Mouse (Mus musculus) lung, postnatal 0 days (tissue): Measurements from ENCODE around the gene Dnm3. TPM values are rescaled to one million over a fixed set of nuclear protein-coding genes. Genes with fewer than 3 reads are reported as not detected.

Experiments used
- ATAC-seq: fragments of 200-750 bp; cut with Nextera tagmentation; 2 replicates; pipeline ENCODE4 v1.8.0; 2017; ENCODE audit warnings: moderate library complexity
- DNase-seq: peaks from one replicate; pipeline ENCODE4 v3.0.0-alpha.2; 2016; ENCODE audit warnings: low spot score
- H3K27ac ChIP-seq: fragments of 300-500 bp; sonication (generic); 2 replicates; pipeline ENCODE4 v1.5.1; 2014; ENCODE audit warnings: antibody characterized with exemption, mild to moderate bottlenecking, low read length, mixed read lengths
- H3K27me3 ChIP-seq: fragments of 300-500 bp; sonication (generic); replicated peaks from 2 replicates; pipeline ENCODE4 v1.6.1; 2014; ENCODE audit warnings: low read length, mixed read lengths; ENCODE audit not compliant: insufficient read depth
- H3K36me3 ChIP-seq: fragments of 300-500 bp; sonication (generic); 2 replicates; pipeline ENCODE4 v1.6.1; 2014; ENCODE audit warnings: low read length, mixed read lengths; ENCODE audit not compliant: insufficient read depth
- H3K4me1 ChIP-seq: fragments of 300-500 bp; sonication (generic); 2 replicates; pipeline ENCODE4 v1.6.1; 2014; ENCODE audit warnings: antibody characterized with exemption, low read depth, low read length, mixed read lengths; ENCODE audit not compliant: insufficient read depth
- H3K4me2 ChIP-seq: fragments of 300-500 bp; sonication (generic); replicated peaks from 2 replicates; pipeline ENCODE4 v1.6.1; 2014; ENCODE audit warnings: low read depth, mild to moderate bottlenecking, low read length, moderate library complexity, mixed read lengths
- H3K4me3 ChIP-seq: fragments of 300-500 bp; sonication (generic); 2 replicates; pipeline ENCODE4 v1.5.1; 2014; ENCODE audit warnings: low read depth, low read length
- H3K9ac ChIP-seq: fragments of 300-500 bp; sonication (generic); replicated peaks from 2 replicates; pipeline ENCODE4 v1.6.1; 2014; ENCODE audit warnings: low read depth, mild to moderate bottlenecking
- H3K9me3 ChIP-seq: fragments of 300-500 bp; sonication (generic); 2 replicates; pipeline ENCODE4 v1.6.1; 2016; ENCODE audit warnings: low read length, mixed read lengths
- CTCF ChIP-seq: IDR thresholded peaks from 2 replicates; pipeline ENCODE4 v1.5.1; 2016; ENCODE audit warnings: antibody characterized with exemption, mild to moderate bottlenecking
- EP300 ChIP-seq: IDR thresholded peaks from 2 replicates; pipeline ENCODE4 v1.6.1; 2016; ENCODE audit warnings: antibody characterized with exemption, mild to moderate bottlenecking, control low read depth
- WGBS: fragments of 180-500 bp; shearing (Covaris S2); extraction: QIAGEN DNeasy Blood & Tissue Kit; methylation state at CpG from one replicate; pipeline ENCODE4 v1.1.7; 2014; 5-methylcytosine and 5-hydroxymethylcytosine counted together
- polyA plus RNA-seq: library from polyadenylated mRNA; unstranded; fragments of >200 nt; fragmentation: Nextera tagmentation; extraction: Ambion mirVana; gene quantifications from 2 replicates; pipeline ENCODE4 v1.2.1, GENCODE M21; 2015

Dnm3 gene
- polyA plus RNA-seq, 1 experiment from 2014 or later: 3.4 TPM

- TF ChIP-seq CTCF (no peak), EP300 (no peak)
- Histone ChIP-seq H3K9ac (no peak overlapping the region), H3K27me3 (no peaks in the 10 kb centered on the region), H3K4me3 (no peak overlapping the region), H3K9me3 (no peaks in the 10 kb centered on the region), H3K36me3 (no peaks in the 10 kb centered on the region), H3K27ac (no peak overlapping the region), H3K4me2 (no peak overlapping the region), H3K4me1 (peaks cover 15% of the 10 kb centered on the region; the same call in 1 of the 2 replicates)
- ATAC-seq (no peak), DNase-seq (peak; percentile 23)
- 17% methylated on average over 7 of the region's 7 CpGs for WGBS
Measured at GRCm38 (mm10) chr1:162039808-162040207, 438.0 kb downstream of the Dnm3 start.

DNA sequence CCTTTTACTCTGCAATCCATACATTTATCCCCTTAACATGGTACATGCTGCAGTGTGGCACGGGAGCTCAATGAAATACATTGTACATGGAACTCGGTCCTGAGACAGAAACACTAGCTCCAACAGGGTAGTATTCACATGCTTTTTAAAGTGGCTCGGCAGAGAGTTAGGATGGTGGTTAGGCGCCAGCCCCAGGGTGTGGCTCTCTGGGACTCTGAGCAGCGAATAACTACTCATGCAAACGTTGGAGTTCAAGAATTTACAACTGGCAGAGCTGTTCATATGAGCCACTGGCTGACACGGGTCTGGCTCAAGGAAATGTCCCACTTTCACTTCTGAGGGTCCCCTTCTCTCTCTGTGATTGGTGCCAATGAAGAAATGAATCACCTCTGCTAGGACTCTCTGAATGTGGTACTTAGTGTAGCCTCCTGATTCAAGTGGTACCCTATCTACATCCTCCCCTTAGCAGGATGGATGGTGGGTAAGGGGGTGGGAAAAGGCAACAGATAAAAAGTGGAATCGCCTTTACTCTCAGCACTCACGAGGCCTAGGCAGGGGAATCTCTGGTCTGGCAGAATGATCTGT is 438.7 kb downstream of the Dnm3 start:
- Histone ChIP-seq H3K27ac (peak overlapping the region; percentile 55), H3K4me3 (no peak overlapping the region), H3K9ac (no peak overlapping the region), H3K36me3 (no peaks in the 10 kb centered on the region), H3K9me3 (no peaks in the 10 kb centered on the region), H3K4me2 (peak overlapping the region; percentile 6; the same call in 1 of the 2 replicates), H3K27me3 (no peaks in the 10 kb centered on the region), H3K4me1 (peaks cover 15% of the 10 kb centered on the region; the same call in 1 of the 2 replicates)
- TF ChIP-seq CTCF (no peak), EP300 (no peak)
- ATAC-seq: peak; percentile 31
- WGBS: 32% methylated on average over 9 of the region's 9 CpGs
- peak; percentile 57 for DNase-seq

DNA sequence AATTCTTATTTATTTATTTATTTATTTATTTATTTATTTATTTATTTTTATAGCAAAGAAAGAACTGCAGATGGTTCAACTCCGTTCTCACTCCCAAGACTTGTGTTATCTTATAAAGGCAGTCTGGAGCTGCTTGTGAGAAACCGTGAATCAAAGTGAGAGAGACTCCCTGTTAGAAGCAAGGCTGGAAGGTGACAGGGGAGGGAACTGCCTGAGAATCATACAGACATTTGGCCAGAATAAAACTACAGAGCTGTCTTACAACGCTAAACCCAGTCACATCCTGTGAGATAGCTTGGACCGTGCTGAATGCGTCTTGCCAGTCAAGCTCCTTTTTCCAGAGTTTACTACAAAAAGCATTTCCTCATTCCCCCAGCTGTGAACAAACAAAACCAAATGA is 439.4 kb downstream of the Dnm3 start:
- Histone ChIP-seq H3K27ac (peak overlapping the region; percentile 62), H3K36me3 (no peaks in the 10 kb centered on the region), H3K27me3 (no peaks in the 10 kb centered on the region), H3K9ac (no peak overlapping the region), H3K4me2 (0 out of 2 replicates have a peak overlapping the region, but pooled peaks have one; percentile 6), H3K9me3 (no peaks in the 10 kb centered on the region), H3K4me1 (peaks cover 15% of the 10 kb centered on the region; the same call in 1 of the 2 replicates), H3K4me3 (no peak overlapping the region)
- peak; percentile 66 for ATAC-seq
- DNase-seq: peak; percentile 88
- 31% methylated on average over 5 of the region's 5 CpGs for WGBS
- TF ChIP-seq EP300 (no peak), CTCF (no peak)

DNA sequence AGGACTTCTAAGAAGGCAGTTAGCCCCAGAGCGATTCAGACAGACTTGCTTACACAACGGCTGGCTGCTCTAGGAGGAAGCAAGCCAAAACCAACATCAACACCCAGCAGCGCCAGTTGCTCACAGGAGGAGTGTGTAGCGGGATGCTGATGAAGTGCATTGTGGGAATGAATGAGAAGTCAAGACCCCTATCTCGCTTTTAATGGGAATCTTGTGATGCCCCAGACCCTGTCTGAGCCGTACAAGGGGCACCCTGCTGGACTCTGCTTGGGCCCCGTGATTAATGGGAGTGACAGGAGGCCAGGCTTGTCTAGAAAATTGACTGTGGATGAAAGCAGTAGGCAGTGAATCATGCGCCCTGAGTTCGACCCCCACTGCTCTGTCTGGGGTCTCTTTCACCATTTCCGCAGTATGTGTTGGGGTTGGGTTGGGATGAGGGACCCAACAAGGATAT is 439.8 kb downstream of the Dnm3 start:
- Histone ChIP-seq H3K9me3 (no peaks in the 10 kb centered on the region), H3K27ac (peak overlapping the region; percentile 62), H3K4me3 (no peak overlapping the region), H3K4me1 (peaks cover 15% of the 10 kb centered on the region; the same call in 1 of the 2 replicates), H3K27me3 (no peaks in the 10 kb centered on the region), H3K36me3 (no peaks in the 10 kb centered on the region), H3K4me2 (peak overlapping the region; percentile 17; the same call in 1 of the 2 replicates), H3K9ac (no peak overlapping the region)
- ATAC-seq (peak; percentile 80), DNase-seq (peak; percentile 91)
- TF ChIP-seq CTCF (no peak), EP300 (no peak)
- WGBS: 40% methylated on average over 10 of the region's 10 CpGs

- DNase-seq (peak; percentile 42), ATAC-seq (0 out of 2 replicates have a peak, but pooled peaks have one; percentile 5)
- Histone ChIP-seq H3K9ac (no peak overlapping the region), H3K27me3 (no peaks in the 10 kb centered on the region), H3K9me3 (no peaks in the 10 kb centered on the region), H3K27ac (peak overlapping the region; percentile 62), H3K4me2 (peak overlapping the region; percentile 17; the same call in 1 of the 2 replicates), H3K4me1 (peaks cover 15% of the 10 kb centered on the region; the same call in 1 of the 2 replicates), H3K4me3 (no peak overlapping the region), H3K36me3 (no peaks in the 10 kb centered on the region)
- WGBS: 38% methylated on average over 6 of the region's 6 CpGs
- TF ChIP-seq CTCF: no peak
- TF ChIP-seq EP300: no peak
Measured at GRCm38 (mm10) chr1:162037185-162037765, 440.6 kb downstream of the Dnm3 start.

DNA sequence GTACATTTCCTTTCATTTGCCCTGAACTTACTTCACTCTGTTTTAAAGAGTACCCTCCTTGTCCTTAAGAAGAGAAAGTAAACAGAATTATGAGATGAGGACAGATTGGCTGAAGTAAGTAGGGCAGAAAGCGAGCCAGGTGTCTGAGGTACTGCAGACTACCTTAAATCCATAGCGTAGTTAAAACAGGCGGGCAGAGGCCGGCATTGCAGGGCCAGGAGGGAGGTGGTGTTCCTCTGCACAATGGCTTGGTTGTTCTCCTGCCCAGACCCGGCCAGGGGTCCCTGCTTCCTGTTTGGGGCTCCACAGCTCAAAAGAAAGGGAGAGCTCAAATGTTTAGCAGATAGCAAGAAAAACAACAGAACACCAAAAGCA is 441.4 kb downstream of the Dnm3 start:
- no peak overlapping the region for H3K4me3 ChIP-seq
- TF ChIP-seq CTCF (no peak), EP300 (peak; percentile 23; the same call in 1 of the 2 replicates)
- H3K27ac ChIP-seq: peak overlapping the region; percentile 8; the same call in 1 of the 2 replicates
- no peaks in the 10 kb centered on the region for H3K36me3 ChIP-seq
- no peaks in the 10 kb centered on the region for H3K27me3 ChIP-seq
- H3K4me2 ChIP-seq: no peak overlapping the region
- WGBS: 39% methylated on average over 5 of the region's 5 CpGs
- H3K4me1 ChIP-seq: peaks cover 15% of the 10 kb centered on the region; the same call in 1 of the 2 replicates
- no peak overlapping the region for H3K9ac ChIP-seq
- DNase-seq (no peak), ATAC-seq (no peak)
- no peaks in the 10 kb centered on the region for H3K9me3 ChIP-seq
